Mouse (Mus musculus) cerebellum, adult 9-11 months (tissue): ENCODE measurements at regions not wholly inside any gene's neighbourhood (a gene's known extent, or its start where the extent isn't known, plus 50 kb on each side); places are given as distances from the start of the nearest gene placed in this dataset.
A peak's percentile ranks its signal among the peaks of the same experiment; 100 is the strongest.

Experiments
- DNase-seq: peaks from one replicate; pipeline ENCODE4 v3.0.0; 2022

DNA sequence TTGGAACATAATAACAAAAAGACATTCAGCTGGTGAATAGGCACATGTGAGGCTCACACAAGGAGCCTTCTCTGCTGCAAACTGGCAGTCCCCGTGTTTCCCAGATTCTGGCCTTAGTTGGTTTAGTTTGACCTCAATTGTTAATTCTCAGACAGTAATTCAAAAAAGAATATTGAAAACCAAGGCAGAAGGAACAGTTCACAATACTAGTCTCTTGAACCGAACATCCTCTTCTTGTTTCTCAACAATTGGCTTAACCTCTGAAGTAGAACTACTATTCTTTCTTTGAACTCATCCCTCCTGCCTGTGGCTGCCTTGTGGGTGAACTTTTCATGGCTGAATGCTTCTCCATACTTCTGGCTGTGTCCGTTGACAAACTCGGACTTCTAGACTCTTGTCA, 110.4 kb upstream of the Neil3 start:
- DNase-seq = no peak

DNA sequence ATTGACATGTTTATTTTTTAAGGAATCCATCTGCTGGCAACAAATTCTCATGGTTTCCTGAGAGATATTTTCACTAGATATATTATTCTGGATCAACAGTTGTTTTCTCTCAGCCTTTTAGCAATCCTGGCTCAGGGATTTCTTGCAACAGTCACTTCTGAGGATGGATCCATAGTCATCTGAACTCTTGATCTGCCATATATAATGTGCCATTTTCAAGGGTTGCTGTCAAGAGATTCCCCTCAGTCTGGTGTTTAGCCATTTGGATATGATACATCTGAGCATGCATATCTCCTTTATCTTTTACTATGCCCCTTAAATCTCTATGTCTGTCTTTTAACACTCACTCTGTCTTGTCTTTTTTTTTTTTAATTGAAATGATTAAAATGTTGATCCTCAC, 130.3 kb upstream of the Neil3 start:
- DNase-seq = no peak

DNA sequence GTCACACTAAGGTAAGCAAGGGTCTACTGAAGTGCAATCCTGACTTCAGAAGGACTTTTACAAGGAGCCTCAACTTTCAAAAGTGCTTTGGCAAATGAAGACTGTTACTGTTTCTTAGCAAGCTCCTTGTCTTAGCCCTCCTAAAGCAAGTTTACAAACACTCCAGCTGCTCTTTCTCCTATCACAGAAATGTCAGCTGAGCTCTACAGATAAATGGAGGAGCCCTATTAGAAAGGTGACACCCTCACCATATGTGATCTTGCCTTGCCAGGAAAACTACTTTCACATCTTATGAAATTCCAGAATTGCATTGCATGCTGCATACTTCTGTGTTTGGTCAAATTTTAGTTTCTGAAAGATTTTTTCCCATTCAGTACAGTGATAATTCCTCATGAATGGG, 136.6 kb upstream of the Neil3 start:
- DNase-seq = no peak

DNA sequence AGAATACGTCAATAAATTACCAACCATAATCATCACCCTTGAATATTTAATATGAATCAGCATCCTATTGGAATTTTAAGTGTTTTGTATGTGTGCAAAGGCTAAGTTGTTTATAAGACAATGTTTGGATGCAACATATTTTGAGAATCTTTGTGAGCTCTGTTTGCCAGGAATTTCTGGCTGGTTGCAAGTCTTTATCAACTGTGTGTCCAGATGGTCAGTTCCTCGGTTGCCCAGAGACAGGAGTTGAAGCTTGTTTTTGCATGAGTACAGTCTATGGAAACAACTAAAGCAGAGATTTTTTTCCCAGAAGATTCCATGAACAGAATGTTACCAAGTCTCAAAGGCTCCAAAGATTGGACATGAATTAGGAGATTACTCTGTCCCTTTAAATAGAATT, 142.0 kb upstream of the Neil3 start:
- peak; percentile 18 for DNase-seq

DNA sequence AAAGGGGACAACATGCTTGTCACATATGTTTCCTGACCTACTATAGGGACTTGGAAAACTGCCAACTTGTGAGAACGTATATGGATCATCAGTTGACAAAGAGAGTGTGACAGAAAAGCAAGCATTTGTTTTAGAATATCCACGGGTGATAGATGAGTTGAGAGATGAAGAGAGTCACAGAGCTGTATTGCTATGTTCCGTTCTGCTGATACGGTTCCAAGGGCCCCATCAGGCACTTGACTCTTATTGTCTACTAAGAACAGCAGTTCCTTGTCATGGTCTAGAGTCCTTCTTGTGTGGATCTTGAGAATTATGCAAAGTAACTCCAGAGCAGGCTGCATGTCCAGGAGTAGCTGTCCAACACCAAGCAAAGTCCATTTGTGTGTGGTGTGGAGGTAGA, 143.0 kb upstream of the Neil3 start:
- DNase-seq = no peak

DNA sequence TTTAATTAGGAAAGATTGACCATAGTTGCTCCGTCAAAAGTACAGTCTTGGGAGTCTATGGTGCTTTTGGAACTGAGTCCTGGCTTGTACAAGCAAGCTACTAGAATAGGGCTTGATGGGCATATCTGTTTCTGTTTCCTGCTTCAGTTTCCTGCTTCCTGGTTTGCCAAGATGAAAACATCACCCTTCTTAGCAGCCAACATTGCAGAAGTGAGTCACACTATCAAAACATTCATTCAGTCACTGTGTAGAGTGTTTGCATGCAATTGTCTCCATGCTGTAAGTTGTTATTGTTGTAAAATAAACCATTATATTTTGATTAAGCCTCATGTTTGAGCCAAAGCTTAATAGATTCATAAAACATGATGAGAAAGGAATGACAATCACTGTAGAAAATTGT, 149.3 kb upstream of the Neil3 start:
- DNase-seq = no peak

DNA sequence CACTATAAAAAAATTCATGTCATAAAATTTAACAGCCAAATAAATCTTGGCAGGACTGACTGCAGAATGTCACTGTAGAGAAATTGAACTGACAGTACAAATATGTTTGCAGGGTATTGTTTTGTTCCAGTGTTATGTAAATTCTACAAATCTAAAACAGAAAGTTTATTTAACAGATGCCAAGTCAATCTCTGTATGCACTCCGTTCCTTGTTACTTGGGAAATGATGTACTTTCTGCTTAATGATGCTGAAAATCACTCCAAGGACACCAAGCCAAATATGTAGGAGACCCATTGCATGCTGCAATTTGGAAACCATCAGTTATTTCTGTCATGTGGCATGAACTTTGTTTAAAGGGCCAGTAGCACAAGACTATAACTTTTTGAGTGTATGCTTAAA, 182.3 kb upstream of the Neil3 start:
- DNase-seq = no peak

DNA sequence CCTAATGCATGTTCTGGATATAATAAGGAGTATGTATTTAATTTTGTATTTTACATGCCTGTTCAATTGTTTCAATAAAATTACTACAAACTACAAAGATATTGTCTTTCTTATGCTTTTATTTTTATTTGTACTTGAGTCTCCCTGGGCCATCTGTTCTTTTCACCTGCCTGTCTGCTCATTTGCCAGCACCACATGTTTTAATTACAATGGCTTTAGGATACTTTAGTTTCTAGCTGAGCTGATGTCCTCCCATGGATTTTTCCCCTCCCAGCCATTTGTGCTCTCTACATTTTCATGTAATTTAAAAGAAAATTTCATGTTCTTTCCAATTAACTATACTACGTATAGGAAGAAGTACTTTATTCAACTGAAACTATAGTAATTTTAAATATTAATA, 188.5 kb upstream of the Neil3 start:
- peak; percentile 16 for DNase-seq

DNA sequence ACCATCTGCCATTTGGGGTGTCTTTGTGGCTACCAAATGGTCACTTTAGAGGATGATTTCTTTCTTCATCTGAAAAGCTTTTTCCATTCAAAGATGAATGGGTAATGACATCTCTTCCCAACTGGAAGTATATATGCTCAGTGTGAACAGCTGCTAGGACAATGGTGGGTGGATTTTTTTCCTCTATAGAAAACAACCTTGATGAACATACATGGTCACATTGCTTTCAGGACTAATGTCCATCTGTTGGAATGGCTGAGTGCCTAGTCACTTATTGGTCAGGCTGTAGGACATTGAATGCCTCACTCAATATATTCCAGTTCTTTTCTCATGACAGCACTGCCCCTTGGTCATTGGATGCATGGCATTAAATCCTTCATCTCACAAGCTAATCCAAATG, 209.0 kb upstream of the Neil3 start:
- peak; percentile 6 for DNase-seq

DNA sequence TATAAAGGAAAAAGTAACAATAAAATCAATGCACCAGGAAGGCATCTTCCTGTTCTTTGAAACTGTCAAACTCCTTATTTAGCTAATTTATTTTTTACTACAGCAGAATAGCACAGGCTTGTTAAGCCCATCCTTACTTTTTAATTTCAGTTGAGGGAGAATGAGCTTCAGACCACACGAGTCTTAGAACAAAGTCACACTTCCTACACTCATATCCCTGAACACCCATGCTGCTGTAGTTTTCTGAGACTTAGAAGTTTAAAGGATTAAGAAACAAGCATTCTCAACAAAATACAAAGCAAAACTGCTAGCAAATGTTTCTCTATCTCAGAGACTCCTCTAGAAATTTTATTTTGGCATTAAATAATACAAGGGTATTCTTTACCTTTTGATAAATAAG, 208.8 kb upstream of the Vegfc start:
- DNase-seq = no peak

DNA sequence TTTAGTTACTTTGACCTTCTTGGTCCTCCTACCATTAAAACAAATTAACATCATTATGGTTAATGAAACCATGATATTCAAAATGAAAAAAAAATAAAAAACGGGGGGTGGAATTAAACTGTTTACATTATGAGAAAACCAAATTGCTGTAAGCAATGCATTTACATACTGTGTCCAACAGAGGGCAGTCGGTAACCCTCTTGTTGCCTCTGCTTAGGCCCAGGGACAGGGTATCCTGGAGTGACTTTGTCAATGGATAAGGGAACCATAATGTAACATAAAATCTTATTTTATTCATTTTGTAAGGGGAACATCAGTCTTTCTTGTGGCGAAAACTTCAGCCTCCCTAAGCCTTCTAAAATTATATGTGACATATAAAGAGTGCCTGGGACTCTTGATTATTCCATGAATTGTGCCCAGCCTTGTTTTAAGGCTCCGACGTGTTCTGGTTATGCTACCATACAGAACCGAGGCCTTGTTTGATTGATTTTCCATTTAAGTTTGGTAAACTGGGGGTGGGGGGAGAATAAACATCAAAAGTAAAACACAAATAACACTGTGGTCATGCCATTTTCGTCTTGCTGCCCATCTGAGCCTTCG, 207.3 kb upstream of the Vegfc start:
- no peak for DNase-seq

DNA sequence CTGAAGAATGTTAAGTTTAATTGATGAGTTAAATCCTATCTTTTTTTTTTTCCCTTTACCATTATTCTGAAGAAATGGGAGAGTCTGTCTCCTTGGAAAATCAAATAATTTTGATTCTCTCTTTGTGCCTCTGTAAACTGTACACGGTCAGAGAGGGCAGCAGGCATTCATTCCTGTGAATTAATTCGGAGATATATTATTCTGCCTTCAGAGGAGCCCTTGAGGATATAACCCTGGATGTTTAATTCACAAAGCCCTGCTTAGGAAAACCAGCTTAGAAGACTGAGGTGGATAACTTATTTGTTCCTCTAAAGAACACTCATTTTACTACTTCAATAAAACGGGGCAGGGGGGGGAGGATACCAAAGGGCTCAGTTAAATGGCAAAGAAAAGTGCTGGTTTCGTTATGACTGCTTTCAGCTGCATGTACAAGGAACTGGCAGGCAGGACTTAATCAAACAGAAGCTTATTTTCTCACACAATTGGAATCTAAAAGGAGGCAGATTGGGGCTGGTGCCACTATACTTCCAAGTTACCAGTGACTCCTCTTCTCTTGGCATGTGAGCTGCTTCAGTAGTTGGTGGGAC, 205.3 kb upstream of the Vegfc start:
- no peak for DNase-seq

DNA sequence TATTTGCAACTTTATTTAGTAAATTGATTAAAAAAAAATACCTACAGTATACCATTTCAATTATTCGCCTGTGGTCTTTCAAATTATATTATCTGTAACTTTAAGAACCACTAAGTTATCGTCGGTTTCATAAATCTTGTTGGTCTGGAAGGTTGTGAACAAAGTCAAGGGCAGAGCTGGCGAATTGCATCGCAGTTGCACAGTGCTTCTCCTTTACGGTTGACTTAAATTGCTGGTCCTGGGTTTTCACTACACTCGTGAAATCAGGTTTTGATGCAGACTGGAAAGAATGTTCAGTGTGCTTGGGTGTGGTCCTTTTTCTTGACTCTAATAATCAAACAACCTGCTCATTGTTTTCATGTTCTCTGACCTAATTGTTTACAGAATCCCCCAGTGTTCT, 198.6 kb upstream of the Vegfc start:
- DNase-seq = no peak

DNA sequence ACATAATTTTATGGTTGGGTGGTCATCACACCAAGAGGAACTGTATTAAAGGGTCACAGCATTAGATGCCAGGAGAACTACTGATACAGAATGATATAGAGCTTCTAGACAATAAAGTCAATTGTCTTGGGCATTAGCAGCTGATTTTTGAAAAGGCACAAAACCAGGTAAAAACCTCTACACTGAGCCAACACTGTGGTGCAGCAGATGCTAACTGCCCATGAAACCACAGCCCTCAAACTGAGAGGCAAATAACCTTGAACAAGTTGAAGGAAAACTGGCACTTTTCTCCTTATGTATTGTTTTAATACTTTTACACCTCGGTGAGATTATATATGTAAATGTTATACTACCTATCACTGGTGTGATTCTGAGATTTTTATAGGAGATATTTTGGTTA, 195.9 kb upstream of the Vegfc start:
- DNase-seq = no peak

DNA sequence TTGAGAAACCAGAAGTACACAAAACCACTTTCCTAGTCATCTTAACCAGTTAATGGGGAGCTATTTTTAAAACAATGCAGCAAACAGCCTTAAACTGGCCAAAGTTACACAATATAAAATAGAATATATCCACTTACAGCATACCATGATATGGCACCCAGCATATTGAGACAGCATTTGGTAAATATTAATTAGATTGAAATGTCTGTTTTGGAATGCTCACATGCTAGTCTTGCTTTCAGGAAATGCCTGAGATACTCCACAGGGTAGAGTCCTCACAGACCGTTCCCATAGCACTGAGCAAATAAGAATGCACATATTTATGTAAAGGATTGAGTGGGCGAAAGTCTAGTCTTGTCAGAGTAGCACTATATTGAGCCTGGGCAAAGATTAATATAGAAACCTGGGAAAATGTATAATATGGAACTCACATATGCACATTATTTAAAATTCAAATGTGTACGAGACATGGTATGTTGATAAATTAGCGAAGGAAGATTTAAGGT, 185.1 kb upstream of the Vegfc start:
- DNase-seq = no peak

DNA sequence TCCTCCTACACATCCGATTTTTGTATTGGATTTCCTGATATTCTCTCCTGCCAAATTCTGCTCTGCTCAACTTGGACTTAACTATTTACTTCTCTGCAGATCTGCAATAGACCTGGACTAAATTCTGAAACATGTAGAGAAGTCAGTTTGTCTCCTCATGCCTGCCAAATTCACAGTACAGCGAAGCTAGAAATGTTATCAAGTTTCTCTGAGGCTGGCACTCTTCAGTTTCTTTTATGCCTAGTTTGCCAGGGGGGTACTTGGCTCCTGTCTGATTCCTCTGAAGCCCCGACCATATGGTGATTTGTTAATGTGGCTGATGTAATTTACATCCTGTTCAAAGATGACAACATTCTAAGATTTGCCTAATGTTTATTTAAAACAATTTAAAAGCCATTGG, 184.6 kb upstream of the Vegfc start:
- DNase-seq = no peak

DNA sequence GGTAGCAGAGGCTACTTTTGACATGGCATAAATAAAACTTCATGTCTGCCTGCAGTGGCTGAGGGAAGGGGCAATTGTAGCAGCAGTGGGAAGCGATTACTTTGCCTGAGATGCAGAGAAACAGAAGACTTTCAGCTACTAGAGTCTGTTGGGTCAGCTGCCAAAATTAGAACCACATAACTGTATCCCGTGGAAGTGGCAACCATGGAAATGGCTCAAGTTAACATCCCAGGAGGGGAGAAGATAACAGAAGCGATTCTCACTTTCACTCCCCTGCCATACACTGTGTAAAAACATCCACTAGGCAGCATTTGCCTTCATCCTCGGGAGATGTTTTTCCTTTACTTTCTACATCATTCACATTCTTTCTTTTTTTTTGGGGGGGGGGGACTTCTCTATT, 155.1 kb upstream of the Vegfc start:
- DNase-seq = no peak

DNA sequence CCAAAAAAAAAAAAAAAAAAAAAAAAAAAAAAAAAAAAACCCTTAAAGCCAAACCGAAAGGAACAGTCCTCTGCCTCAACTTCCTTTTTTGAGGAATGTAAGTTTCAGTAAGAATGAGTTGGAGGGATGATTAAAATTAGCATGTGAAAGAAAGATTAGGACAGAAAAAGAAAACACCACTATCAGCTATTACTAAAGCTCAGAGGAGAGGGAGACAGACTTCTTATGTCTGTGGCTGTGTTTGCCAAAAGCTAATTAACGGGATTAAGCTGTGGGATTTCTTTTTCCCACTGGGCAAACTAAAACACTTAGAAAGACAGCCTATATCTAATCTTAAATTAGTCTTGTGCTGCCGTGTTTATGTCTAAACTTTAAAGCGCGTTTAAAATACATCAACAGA, 146.7 kb upstream of the Vegfc start:
- no peak for DNase-seq

DNA sequence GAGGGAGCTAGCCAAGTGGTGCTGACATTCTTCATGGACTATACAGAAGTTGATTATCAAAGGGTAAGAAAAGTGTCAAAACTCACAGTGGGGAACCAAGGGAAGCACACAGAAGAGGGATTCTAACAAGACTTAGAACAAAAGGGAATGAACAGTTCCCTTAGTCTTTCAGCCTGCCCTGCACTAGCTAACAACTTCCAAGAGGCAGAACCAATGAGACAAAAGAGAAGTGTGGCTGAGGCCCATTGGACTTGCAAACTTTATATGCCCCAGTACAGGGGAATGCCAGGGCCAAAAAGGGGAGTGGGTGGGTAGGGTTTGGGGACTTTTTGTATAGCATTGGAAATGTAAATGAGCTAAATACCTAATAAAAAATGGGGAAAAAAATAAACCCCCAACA, 139.0 kb upstream of the Vegfc start:
- DNase-seq = no peak

DNA sequence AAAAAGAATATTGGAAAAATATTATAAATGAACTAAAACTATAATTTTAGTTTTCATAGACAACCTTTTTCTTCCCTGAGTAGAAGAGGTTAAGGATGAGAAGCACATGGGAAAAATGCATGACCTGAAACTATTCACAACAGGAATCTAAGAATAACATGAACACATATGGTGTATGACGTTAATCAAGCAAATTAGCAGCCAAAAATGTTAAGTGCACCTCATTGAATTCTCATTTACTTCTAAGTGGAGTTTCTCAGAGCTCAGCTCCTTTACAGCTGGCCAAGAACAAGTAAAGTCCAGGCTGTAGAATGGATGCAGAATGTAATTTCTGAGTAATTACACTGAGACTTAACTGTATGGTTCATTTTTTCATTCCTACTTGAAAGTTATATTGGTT, 137.9 kb upstream of the Vegfc start:
- DNase-seq = no peak

DNA sequence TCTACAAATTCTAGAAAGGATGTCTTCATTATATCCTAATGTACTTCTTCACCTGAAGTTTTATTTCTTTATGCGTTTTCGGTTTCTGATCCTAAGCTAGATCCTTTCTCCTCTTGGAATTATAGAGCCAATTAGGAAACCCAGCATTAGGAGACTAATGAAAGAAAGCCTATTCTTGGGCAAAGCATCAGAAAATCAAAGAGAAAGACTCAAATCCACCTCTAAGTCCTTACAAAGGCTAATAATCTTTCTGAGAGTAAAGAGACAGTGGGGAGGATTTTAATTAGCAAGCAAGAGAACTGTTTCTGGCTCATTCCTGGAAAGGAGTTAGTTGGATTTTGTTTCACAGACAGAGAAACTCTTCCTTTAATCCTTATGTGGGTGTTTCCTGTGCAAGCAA, 136.3 kb upstream of the Vegfc start:
- no peak for DNase-seq

DNA sequence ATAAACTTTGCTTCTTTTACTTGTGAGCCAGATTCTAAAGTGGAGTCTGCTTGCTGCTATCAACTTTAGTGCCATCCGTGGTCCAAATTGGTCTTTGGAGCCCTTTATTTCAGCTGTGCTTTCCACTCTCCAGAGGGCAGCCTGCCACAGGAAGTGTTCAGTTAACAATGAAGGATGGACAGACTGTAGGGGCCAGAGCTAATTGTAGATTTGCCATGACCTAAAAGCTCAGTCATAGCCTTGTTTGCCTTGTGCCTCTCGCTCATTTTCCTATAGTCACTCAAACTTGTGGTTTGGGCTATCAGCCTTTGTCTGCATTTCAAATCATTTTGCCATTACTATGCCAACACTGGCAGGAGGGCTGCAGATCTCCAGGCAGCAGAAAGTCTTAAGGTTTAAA, 131.8 kb upstream of the Vegfc start:
- peak; percentile 9 for DNase-seq

DNA sequence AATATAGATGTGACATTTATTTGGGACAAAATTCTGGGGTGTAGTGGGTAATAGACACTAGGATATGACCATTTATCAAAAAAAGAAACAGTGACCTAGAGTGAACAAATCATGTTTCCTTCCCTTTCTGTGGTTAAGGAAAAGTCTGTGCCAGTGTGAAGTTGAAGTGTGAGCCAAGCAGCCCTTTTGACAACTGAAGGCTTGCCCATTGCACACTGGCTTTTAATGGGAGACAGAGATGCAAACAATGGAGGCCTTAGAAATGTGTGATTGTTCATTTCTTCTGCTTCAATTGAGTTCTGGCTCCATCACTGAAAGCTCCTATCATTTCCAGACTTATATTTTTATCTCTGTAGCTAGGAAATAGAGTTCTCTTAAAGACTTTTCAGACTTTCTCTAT, 130.0 kb upstream of the Vegfc start:
- DNase-seq = no peak

DNA sequence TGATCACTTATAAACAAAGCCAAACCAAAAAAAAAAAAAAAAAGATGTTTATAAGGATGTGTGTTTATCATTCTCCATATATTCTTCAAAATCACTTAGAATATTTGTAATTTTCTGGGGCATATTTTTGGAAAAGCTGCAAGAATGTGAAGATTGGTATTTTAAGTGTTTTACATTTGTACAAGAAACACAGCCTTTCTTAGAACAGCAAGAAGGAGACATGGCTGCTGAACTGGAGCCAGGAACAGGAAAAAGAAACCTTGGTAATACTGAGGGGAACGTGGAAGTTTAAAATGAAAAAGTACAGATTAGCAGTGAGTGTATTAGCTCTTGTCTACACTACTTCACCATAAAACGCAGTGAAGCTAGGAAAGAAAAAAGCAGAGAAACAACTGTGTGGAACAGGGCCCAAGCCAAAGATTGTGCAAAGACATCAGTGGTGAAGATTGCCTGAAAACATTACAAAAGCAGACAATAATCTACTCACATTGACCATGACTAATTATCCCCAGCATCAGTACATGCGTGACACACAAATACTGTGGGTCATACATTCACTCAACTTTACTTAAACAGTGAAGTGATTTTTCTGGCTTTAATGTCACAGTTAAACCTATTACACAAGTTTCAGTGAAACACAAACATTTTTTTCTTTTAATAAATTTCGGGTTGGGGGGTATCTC, 122.8 kb upstream of the Vegfc start:
- DNase-seq = no peak

DNA sequence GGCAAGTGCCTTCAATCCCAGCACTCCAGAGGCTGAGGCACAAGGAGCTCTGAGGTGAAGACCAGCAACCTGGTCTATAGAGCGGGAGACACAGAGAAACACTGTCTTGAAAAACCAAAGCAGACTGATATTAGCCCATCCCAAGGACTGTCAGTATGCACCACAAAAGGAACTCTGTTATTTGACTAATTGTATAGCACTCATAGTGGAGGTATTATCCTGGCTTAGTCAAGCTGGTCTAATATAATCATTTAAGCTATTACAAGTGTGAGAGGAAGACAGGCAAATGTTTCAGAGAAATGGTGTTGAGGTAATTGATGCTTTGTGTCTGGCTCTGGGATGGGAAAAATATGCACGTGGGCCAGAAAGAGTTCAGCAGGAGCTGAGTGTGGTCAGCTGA, 121.3 kb upstream of the Vegfc start:
- no peak for DNase-seq
